Mouse (Mus musculus): ENCODE results near the gene Tmem87a.

Gene Tmem87a

GRCm38 (mm10) chr2:120360425-120360824 lies 43.5 kb downstream of the Tmem87a start:
- DNase-seq: no peak

GRCm38 (mm10) chr2:120352682-120353646 lies 50.9 kb downstream of the Tmem87a start, which contains the start of gene Vps39:
TSS of gene Vps39 (minus strand) at chr2:120353137.
- peak; percentile 87 to 90 for DNase-seq

- DNase-seq: no peak
Observed at GRCm38 (mm10) chr2:120351321-120351720, 52.6 kb downstream of the Tmem87a start.

- DNase-seq: peak; percentile 8 to 22
Observed at GRCm38 (mm10) chr2:120348120-120348519, 55.8 kb downstream of the Tmem87a start.

GRCm38 (mm10) chr2:120341741-120342140 lies 62.2 kb downstream of the Tmem87a start:
- DNase-seq: no peak

GRCm38 (mm10) chr2:120337886-120338285 lies 66.0 kb downstream of the Tmem87a start:
- no peak for DNase-seq

GRCm38 (mm10) chr2:120331575-120331974 lies 72.3 kb downstream of the Tmem87a start:
- no peak for DNase-seq

GRCm38 (mm10) chr2:120315077-120315476 lies 88.8 kb downstream of the Tmem87a start:
- DNase-seq: no peak

- DNase-seq: no peak
Observed at GRCm38 (mm10) chr2:120314487-120314886, 89.4 kb downstream of the Tmem87a start.

- DNase-seq: no peak
Observed at GRCm38 (mm10) chr2:120313976-120314375, 89.9 kb downstream of the Tmem87a start, which contains the start of gene Pla2g4f. TSS of gene Pla2g4f (minus strand) at chr2:120314165.

- no peak for DNase-seq
Observed at GRCm38 (mm10) chr2:120312276-120312825, 91.6 kb downstream of the Tmem87a start.

Data from thymus, postnatal 36 days (tissue).